In genomic region chr1:73673191-73673850, GRCm38 (mm10) we compare ENCODE assay signal across 24 mouse cellular contexts.
DNase-seq lines count a peak whose midpoint lies in the region; ATAC-seq lines count a peak whose summit lies in the region.
"Had no signal": no experiment of that assay in that cellular context is flagged by ENCODE, and none has a peak within 500 bp of the region (broad histone marks: within the 10 kb centered on the region; RNA-seq: fewer than 3 reads in every experiment).

No protein-coding gene starts in this region.

- H3K4me3 ChIP-seq in forebrain, embryonic 14.5 days (ENCODE audit: low read depth, low read length): no peak overlapping the region
- H3K4me3 ChIP-seq in forebrain, embryonic 15.5 days: no peak overlapping the region
- no peak overlapping the region for H3K4me3 ChIP-seq in heart, embryonic 16.5 days (ENCODE audit: low read length)
- H3K4me3 ChIP-seq in midbrain, embryonic 11.5 days (ENCODE audit: low read depth, low read length): no peak overlapping the region
- no peak overlapping the region for H3K4me3 ChIP-seq in midbrain, embryonic 13.5 days (replicated peaks)
- H3K4me3 ChIP-seq: intestine, embryonic 15.5 days; kidney, embryonic 15.5 days; limb, embryonic 10.5 days; liver, embryonic 12.5 days; neural tube, embryonic 13.5 days had no signal

- no peaks in the 10 kb centered on the region for H3K4me1 ChIP-seq in forebrain, embryonic 14.5 days (ENCODE audit: control insufficient read depth, insufficient read depth, low read length)
- H3K4me1 ChIP-seq in forebrain, embryonic 15.5 days: no peaks in the 10 kb centered on the region; the same call in 1 of the 2 replicates
- H3K4me1 ChIP-seq in heart, embryonic 16.5 days (ENCODE audit: control insufficient read depth, insufficient read depth, low read length): peaks cover 17% of the 10 kb centered on the region
- peaks cover 3% of the 10 kb centered on the region; the same call in 1 of the 2 replicates for H3K4me1 ChIP-seq in midbrain, embryonic 11.5 days (ENCODE audit: control insufficient read depth, insufficient read depth, low read length)
- no peaks in the 10 kb centered on the region; the same call in 1 of the 2 replicates for H3K4me1 ChIP-seq in midbrain, embryonic 13.5 days (replicated peaks)
- H3K4me1 ChIP-seq: kidney, embryonic 15.5 days; limb, embryonic 10.5 days; liver, embryonic 12.5 days had no signal

- 19% methylated on average over 4 of the region's 4 CpGs for WGBS in forebrain, embryonic 14.5 days
- 16% methylated on average over 4 of the region's 4 CpGs for WGBS in forebrain, embryonic 15.5 days
- 34% methylated on average over 4 of the region's 4 CpGs for whole genome bisulfite sequencing in heart, embryonic 16.5 days
- WGBS in midbrain, embryonic 11.5 days: 28% methylated on average over 4 of the region's 4 CpGs
- WGBS in midbrain, embryonic 13.5 days: 26% methylated on average over 4 of the region's 4 CpGs

- H3K9me3 ChIP-seq in forebrain, embryonic 14.5 days (replicated peaks; ENCODE audit: control insufficient read depth, low read length): no peaks in the 10 kb centered on the region
- H3K9me3 ChIP-seq in forebrain, embryonic 15.5 days: no peaks in the 10 kb centered on the region
- H3K9me3 ChIP-seq in heart, embryonic 16.5 days (replicated peaks; ENCODE audit: control insufficient read depth, low read length): peaks cover 6% of the 10 kb centered on the region; the same call in 1 of the 2 replicates
- no peaks in the 10 kb centered on the region for H3K9me3 ChIP-seq in midbrain, embryonic 11.5 days (ENCODE audit: control insufficient read depth, low read length)
- H3K9me3 ChIP-seq in midbrain, embryonic 13.5 days: peaks cover 3% of the 10 kb centered on the region; the same call in 1 of the 2 replicates
- H3K9me3 ChIP-seq: intestine, embryonic 15.5 days; kidney, embryonic 15.5 days; limb, embryonic 10.5 days; liver, embryonic 12.5 days had no signal

- H3K9ac ChIP-seq in forebrain, embryonic 14.5 days (ENCODE audit: low read length): no peak overlapping the region
- H3K9ac ChIP-seq in forebrain, embryonic 15.5 days (replicated peaks): no peak overlapping the region
- no peak overlapping the region for H3K9ac ChIP-seq in heart, embryonic 16.5 days (ENCODE audit: low read length)
- H3K9ac ChIP-seq in midbrain, embryonic 11.5 days (ENCODE audit: low read length): no peak overlapping the region
- H3K9ac ChIP-seq in midbrain, embryonic 13.5 days (replicated peaks): no peak overlapping the region
- H3K9ac ChIP-seq: intestine, embryonic 15.5 days; kidney, embryonic 15.5 days; liver, embryonic 12.5 days; neural tube, embryonic 13.5 days had no signal

- no peak overlapping the region for H3K27ac ChIP-seq in forebrain, embryonic 14.5 days (ENCODE audit: low read depth, low read length)
- no peak overlapping the region for H3K27ac ChIP-seq in forebrain, embryonic 15.5 days (replicated peaks)
- H3K27ac ChIP-seq in heart, embryonic 16.5 days (ENCODE audit: low read length): peak overlapping the region; percentile 5; the same call in 1 of the 2 replicates
- no peak overlapping the region for H3K27ac ChIP-seq in midbrain, embryonic 11.5 days (ENCODE audit: low read depth, low read length)
- no peak overlapping the region for H3K27ac ChIP-seq in midbrain, embryonic 13.5 days
- H3K27ac ChIP-seq: intestine, embryonic 15.5 days; kidney, embryonic 15.5 days; limb, embryonic 10.5 days; liver, embryonic 12.5 days; neural tube, embryonic 13.5 days had no signal

- H3K27me3 ChIP-seq in forebrain, embryonic 14.5 days (replicated peaks; ENCODE audit: control insufficient read depth, insufficient read depth, low read length): no peaks in the 10 kb centered on the region
- no peaks in the 10 kb centered on the region for H3K27me3 ChIP-seq in forebrain, embryonic 15.5 days
- no peaks in the 10 kb centered on the region for H3K27me3 ChIP-seq in heart, embryonic 16.5 days (ENCODE audit: control insufficient read depth, insufficient read depth, low read length)
- no peaks in the 10 kb centered on the region for H3K27me3 ChIP-seq in midbrain, embryonic 11.5 days (ENCODE audit: control insufficient read depth, insufficient read depth, low read length)
- H3K27me3 ChIP-seq in midbrain, embryonic 13.5 days: no peaks in the 10 kb centered on the region
- H3K27me3 ChIP-seq: intestine, embryonic 15.5 days; kidney, embryonic 15.5 days; liver, embryonic 12.5 days; neural tube, embryonic 13.5 days had no signal

- ATAC-seq in forebrain, embryonic 14.5 days: no peak
- no peak for ATAC-seq in forebrain, embryonic 15.5 days (replicated peaks)
- ATAC-seq in heart, embryonic 16.5 days (replicated peaks; ENCODE audit: extremely low read depth, insufficient read depth, low FRiP score): no peak
- ATAC-seq in midbrain, embryonic 11.5 days (ENCODE audit: low FRiP score): 0 out of 2 replicates have a peak, but pooled peaks have one; percentile 33
- ATAC-seq in midbrain, embryonic 13.5 days: no peak
- no peak for ATAC-seq in megakaryocyte, adult 5-6 weeks (ENCODE audit: poor library complexity, severe bottlenecking)
- ATAC-seq: intestine, embryonic 15.5 days; liver, embryonic 12.5 days had no signal

- H3K36me3 ChIP-seq in forebrain, embryonic 14.5 days (ENCODE audit: control insufficient read depth, insufficient read depth, low read length): no peaks in the 10 kb centered on the region
- H3K36me3 ChIP-seq in forebrain, embryonic 15.5 days: no peaks in the 10 kb centered on the region
- H3K36me3 ChIP-seq in heart, embryonic 16.5 days (ENCODE audit: control insufficient read depth, insufficient read depth): no peaks in the 10 kb centered on the region
- H3K36me3 ChIP-seq in midbrain, embryonic 11.5 days (ENCODE audit: control insufficient read depth, insufficient read depth, low read length): no peaks in the 10 kb centered on the region
- no peaks in the 10 kb centered on the region for H3K36me3 ChIP-seq in midbrain, embryonic 13.5 days
- H3K36me3 ChIP-seq: intestine, embryonic 15.5 days; kidney, embryonic 15.5 days; limb, embryonic 10.5 days; liver, embryonic 12.5 days; neural tube, embryonic 13.5 days had no signal

- DNase-seq in forebrain, embryonic 14.5 days (ENCODE audit: low spot score): peak; percentile 2
- no peak for DNase-seq in heart, adult 8-10 months (ENCODE audit: low spot score)
- DNase-seq in midbrain, embryonic 11.5 days (ENCODE audit: low spot score, missing footprints): peak; percentile 59
- peak; percentile 17 for DNase-seq in embryo, embryonic 11 days
- DNase-seq: adrenal gland, adult 2 months; B cell, adult 2 months; cerebellum, adult 9-11 months; gastrocnemius, postnatal 25 days; heart, postnatal 4 days; lung, adult 2 months; lung, postnatal 36 days; right cerebral cortex, postnatal 14 days; spleen, adult 18-20 months; thymus, postnatal 25 days had no signal

- H3K4me2 ChIP-seq in forebrain, embryonic 14.5 days (ENCODE audit: low read length): no peak overlapping the region
- no peak overlapping the region for H3K4me2 ChIP-seq in forebrain, embryonic 15.5 days (replicated peaks)
- no peak overlapping the region for H3K4me2 ChIP-seq in heart, embryonic 16.5 days (ENCODE audit: low read depth, low read length)
- H3K4me2 ChIP-seq in midbrain, embryonic 11.5 days: no peak overlapping the region
- H3K4me2 ChIP-seq in midbrain, embryonic 13.5 days (replicated peaks): no peak overlapping the region
- H3K4me2 ChIP-seq: heart, embryonic 11.5 days; intestine, embryonic 15.5 days; kidney, embryonic 15.5 days; liver, embryonic 12.5 days; neural tube, embryonic 13.5 days had no signal
